Mouse (Mus musculus) kidney, adult 8-10 months (tissue): ENCODE measurements at regions not wholly inside any gene's neighbourhood (a gene's known extent, or its start where the extent isn't known, plus 50 kb on each side); places are given as distances from the start of the nearest gene placed in this dataset.

ENCODE experiments used
- DNase-seq, 2 experiments: peaks; one replicate each; pipeline ENCODE4 v3.0.0; 2022

DNA sequence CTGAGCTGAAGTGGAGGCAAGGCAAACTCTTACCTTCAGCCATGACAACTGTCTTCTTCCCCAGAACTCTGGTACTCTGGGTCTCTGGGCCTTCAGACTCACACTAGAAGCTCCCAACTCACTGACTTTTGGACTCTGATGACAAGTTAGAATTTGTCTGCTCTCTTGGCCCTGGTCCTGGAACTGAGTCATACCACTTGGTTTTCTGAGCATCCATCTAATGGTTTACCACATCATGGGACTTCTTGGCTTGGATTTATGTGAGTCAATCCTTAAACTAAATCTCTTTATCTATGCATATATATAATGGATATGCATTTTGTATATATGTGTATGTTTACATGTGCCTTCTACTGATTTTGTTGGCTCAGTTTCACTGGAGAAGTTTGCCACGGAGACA, 273.8 kb upstream of the Pkn2 start:
- peak; percentile 11 to 43 for DNase-seq

DNA sequence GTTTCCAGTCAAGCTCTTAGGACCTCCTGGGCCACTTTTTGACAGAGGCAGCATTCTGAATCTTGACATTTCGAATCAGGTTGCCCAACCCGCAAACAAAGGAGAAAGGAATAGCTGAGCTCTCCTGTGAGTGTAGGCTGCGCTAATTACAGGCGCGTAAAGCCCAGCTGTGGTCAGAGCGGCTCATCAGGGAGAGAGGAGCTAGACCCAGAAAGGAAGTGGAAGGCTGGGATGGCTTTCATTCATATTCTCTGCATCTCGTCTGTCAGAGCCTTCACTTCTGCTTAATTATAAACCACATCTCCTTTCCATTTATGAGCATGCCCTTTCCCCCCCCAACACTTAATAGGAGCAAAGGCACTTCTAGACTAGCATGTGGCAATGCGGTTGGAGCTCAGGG, 265.7 kb upstream of the Pkn2 start:
- DNase-seq: peak in 1 of 2 experiments; percentile 3

DNA sequence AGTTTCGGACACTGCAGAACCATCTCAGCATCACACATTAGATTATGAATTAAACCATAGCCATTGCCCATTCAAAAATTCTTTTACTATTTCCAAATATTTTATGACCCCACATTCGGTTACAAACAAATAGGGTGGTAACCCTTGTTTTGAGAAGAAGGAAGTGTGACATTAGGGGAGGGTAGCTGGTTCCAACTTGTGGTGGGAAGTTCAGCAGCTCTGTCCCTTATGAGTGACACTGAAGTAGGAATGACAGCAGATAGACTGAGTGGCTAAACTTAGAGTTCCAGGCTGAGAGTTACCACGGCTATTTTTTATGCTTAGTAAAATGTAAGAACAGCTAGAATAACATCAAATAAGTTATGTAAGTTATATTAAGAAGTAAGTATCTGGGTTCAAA, 257.1 kb upstream of the Pkn2 start:
- DNase-seq: no peak

DNA sequence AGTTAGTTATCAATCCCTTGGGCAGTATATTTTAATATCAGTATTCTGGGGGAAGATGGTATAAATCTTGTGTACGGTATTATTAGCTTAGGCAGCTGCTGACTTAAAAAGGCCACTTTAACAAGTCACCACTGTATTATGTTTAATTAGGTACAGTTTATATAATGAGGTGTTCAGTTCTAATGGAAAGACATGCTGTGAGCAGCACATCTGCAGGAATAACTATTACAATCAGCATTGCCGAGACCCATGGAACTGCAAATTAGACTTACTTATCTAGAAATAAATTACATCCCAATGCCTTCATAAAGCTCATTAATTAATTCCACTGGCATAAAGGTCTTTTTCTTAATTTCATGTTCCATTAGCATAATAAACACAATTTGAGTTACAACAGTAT, 252.7 kb upstream of the Pkn2 start:
- no peak for DNase-seq

- DNase-seq: no peak
These were observed 226.0 kb upstream of the Pkn2 start for GRCm38 (mm10) chr3:143107733-143108291.

GRCm38 (mm10) chr3:143104734-143105133, 222.9 kb upstream of the Pkn2 start:
- no peak for DNase-seq

- no peak for DNase-seq
These were observed 221.5 kb upstream of the Pkn2 start for GRCm38 (mm10) chr3:143103333-143103732.

DNA sequence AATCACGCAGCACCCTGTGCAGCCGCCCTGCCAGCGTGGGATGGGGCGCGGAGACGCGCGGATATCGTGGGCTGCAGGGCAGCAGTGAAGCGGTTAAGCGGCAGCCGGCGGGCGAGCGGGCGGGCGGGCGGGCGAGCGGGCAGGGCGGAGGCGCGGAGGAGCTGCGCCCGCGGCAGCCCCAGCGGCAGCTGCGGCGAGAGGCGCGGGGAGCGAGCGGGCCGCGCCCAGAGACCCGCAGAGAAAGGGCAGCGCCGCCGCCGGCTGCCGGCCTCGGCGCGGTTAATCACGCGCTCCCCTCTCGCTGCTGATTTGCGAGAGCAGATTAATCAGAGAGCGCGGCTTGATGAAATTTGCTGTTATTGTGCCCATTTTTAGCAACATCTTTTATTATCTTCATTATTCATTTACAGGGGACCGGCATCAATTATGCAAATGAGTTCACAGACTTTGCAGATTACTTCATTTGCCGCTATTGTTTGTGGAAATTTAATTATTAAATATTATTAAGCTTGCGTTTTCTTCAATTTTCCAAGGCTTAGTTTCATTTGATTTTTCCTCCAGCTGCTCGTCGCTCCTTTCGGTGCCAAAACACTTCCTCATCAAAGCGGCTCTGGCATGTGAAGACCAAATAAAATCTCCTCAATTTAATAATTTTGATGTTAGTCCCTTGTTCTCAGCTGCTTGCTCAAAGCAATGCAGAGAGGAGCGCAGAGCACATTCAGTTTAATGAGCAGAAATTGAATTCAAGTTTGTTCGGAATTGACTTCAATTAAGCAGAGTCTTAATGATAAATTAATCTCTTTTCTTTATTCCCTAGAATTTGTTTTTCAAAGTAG, 219.2 kb upstream of the Pkn2 start:
- no peak for DNase-seq

GRCm38 (mm10) chr3:143100203-143100602, 218.4 kb upstream of the Pkn2 start:
- DNase-seq: no peak

DNA sequence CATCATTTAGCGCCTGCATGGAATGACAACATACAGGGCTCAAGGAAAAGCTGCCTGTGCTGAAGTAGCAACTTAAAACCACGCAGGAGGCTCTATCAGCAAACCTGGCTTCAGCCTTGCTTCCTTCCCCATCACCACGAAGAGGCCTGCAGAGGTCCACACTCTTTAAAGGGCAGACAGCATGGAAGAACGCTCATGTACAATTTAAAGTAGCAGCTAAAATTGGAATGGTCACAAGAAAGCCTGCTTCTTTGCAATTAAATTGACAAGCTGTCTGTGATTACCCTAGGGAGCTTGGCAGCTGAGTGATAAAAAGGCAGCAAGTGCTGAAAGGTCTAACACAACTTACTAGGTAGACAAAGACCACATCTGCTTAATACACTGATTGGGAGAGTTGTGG, 210.4 kb upstream of the Pkn2 start:
- DNase-seq: no peak

DNA sequence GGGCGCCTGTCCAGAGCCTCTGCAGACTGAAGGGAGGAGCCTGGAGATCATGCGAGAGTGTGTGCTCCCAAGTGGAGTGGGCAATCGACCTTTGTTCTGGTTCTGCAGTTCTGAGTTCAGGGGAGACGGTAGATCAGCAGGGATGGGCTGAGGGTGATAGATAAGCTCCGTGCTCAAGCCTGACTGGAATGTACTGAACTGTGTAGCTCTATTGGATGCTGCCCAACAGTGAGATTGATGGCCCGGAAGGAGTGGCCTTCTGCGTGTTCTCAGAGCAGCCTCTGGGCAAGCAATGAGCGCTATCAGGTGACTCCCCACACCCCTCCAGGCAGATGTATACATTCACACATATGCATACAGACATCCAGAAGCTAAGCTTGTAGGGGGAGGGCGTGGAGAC, 209.1 kb upstream of the Pkn2 start:
- peak; percentile 17 to 32 for DNase-seq

DNA sequence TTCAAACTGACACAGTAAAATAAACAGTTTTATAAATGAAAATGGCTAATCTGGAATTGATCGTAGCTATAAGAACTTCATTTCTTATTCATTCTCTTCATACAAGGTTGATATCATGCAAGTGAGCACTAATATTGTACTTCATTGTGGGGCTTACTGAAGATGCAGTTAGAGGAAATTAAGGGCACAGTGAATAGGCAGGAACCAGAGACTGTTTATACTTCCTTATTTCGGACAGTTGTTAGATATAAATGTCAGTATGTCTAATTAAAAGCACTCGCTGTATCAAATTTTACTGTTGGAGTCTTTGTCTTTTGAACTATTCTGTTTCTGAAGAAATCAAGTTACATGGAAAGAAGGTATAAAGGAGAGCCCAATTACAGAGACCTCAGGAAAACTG, 208.5 kb upstream of the Pkn2 start:
- no peak for DNase-seq

DNA sequence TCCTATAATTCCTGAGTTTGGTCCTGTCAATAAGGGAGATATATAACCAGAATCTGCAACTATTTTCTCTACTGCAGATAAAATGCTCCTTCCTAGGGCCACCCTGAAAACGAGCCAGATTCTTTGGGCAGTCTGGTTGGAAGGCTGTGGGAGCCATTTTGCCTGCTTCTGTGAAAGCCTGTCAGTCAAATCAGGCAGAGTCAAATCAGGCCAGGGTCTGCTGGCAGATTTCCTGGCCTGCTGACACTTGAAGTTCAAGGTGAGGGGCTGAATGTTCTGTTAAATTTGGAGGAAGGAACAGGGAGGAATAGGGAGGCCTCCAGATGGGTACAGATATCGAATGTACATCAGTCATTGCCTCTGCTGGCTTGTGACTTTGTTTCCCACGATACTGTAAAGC, 206.0 kb upstream of the Pkn2 start:
- no peak for DNase-seq

- no peak for DNase-seq
These were observed 196.5 kb upstream of the Pkn2 start for GRCm38 (mm10) chr3:143078310-143078709.

GRCm38 (mm10) chr3:143071839-143072373, 190.1 kb upstream of the Pkn2 start:
- no peak for DNase-seq

GRCm38 (mm10) chr3:143054858-143055257, 173.1 kb upstream of the Pkn2 start:
- DNase-seq: no peak

DNA sequence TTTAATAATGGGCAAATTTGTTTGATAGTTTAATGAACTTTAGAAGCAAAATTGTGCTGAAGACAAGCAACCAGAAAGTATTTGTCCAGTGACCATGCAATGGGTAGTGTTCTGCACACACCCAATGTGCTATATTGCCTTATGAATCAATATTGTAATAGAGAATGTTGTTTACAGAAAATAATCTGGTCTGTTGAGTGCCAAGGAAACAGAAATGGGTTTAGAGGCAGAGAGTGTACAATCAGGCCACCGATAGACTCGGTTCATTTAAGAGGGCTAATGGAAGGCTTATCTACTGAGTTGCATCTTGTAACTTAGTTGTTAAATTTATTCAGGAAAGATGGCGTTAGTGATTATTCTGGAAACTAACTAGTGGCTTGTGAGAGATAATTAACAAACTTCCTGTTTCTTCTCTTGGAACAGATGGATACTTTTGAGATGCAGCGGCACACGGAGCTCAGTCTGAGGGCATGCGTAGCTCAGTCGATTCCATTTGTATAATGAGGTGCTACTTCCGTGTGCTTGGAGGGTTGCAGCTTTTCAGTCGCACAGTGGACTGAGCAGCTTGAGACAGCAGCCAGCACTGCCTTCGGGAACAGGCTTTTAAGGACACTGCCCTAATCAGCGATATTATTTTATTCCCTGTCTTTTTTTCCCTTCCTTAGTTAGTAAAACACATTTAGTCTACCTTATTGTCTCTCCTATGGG, 171.6 kb upstream of the Pkn2 start:
- no peak for DNase-seq

DNA sequence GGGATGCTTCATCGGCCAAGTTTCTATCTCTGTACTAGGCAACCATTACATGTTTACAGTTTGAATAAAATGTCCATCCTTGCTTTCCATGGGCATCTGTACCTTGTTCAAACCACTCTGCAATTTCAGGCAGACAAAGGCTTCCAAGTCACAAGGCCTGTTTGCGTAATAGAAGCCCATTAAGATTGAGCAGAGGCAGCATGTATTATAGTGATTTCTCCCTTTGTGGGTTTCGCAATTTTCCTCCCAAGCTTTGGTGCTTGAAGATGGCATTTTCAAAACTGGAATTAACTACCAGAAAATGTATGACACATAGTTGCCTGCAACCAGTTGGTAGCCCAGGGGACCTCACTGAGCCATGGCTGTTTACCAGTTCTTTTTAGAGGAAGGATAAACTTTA, 158.9 kb upstream of the Pkn2 start:
- DNase-seq: no peak

DNA sequence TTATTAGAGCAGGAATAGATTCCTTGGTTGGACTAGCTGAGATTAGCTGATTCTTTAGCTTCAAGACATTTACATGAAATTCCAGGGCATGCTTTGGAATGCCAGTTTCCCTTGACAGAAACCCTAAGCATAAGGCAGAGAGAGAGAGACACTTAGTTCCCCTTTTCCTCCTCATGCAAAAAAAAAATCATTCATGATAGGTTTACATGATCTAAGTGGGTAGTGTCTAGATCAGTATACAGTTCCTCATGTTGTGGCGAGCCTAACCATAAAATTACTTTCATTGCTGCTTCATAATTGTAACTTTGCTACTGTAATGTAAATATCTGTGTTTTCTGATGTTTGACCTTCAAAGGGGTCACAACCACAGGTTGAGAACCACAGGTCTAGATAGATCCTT, 154.3 kb upstream of the Pkn2 start:
- no peak for DNase-seq

DNA sequence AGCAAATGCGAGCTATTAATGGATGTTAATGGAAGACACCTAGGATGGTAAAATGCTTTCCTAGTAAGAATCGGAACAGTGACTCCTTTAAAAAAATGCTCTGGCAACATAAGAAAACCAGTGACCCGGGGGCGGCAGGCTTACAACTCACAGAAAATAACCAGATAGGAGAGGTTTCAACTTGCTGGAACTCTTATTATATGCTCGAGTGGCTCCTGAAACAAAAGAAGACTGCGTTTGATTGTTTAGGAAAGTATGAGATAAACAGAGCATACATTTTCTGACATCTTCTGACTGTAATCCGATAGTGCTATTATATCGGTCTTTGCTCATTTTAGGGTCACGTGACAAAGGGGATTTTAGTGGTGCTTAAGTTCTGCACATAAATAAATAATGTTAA, 152.8 kb upstream of the Pkn2 start:
- DNase-seq: no peak

- peak; percentile 26 to 31 for DNase-seq
These were observed 140.7 kb upstream of the Pkn2 start for GRCm38 (mm10) chr3:143022486-143022885.

DNA sequence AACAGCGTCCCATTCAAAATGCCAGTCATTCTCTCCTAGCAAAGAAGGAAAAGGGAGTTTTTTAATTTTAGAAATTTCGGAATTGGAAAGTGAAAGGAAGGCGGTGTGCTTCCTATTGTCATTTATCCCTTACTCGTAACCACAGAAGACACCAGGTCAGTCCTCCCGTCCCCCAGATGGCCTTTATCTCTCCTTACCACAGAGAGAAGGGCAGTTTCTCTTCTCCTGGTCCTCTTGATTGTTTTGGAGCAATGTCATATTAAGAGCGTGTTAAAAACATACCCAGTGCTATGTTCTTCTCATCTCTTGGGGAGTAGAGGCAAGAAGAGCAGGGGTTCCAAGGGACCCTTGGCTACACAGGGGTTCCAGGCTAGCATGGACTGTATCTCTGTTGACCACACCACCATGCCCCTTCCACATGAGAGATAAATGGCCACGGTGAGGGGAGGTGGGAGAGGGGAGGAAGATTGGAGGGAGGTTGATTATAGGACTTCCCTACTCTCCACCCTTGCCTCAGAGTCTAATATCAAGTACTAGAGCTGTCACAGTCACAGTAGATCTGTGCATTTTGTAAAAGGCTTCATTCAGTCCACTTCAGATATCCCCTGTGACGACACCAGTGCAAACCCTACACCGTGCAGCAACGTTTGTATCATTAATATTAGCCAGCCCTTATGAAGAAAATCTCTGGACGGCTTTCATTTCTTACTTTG, 139.5 kb upstream of the Pkn2 start:
- DNase-seq: no peak

- DNase-seq: no peak
These were observed 135.7 kb upstream of the Pkn2 start for GRCm38 (mm10) chr3:143017480-143017879.
